Mouse (Mus musculus) liver, embryonic 11.5 days (tissue): ENCODE results near the gene Cep70. TPM values are rescaled to one million over a fixed set of nuclear protein-coding genes. Genes with fewer than 3 reads are reported as not detected.
A peak's percentile ranks its signal among the peaks of the same experiment; 100 is the strongest.

ENCODE experiments used
- ATAC-seq: fragments of 200-750 bp; cut with Nextera tagmentation; replicated peaks from 2 replicates; pipeline ENCODE4 v1.8.0; 2017; ENCODE audit warnings: moderate number of reproducible peaks, mild to moderate bottlenecking, moderate TSS enrichment, moderate library complexity; ENCODE audit not compliant: low FRiP score
- DNase-seq: peaks from one replicate; pipeline ENCODE4 v3.0.0-alpha.2; 2017; ENCODE audit warnings: low spot score
- H3K27ac ChIP-seq: fragments of 300-500 bp; sonication (generic); 2 replicates; pipeline ENCODE4 v1.5.1; 2014; ENCODE audit warnings: mild to moderate bottlenecking, low read depth, low read length, control low read depth
- H3K27me3 ChIP-seq: fragments of 300-500 bp; sonication (generic); replicated peaks from 2 replicates; pipeline ENCODE4 v1.6.1; 2014; ENCODE audit warnings: low read length, mixed read lengths; ENCODE audit not compliant: control insufficient read depth, insufficient read depth
- H3K36me3 ChIP-seq: fragments of 300-500 bp; sonication (generic); 2 replicates; pipeline ENCODE4 v1.6.1; 2014; ENCODE audit warnings: mild to moderate bottlenecking, low read length, moderate library complexity, mixed read lengths; ENCODE audit not compliant: control insufficient read depth, insufficient read depth
- H3K4me1 ChIP-seq: fragments of 300-500 bp; sonication (generic); replicated peaks from 2 replicates; pipeline ENCODE4 v1.6.1; 2014; ENCODE audit warnings: low read length, mixed read lengths; ENCODE audit not compliant: control insufficient read depth, insufficient read depth
- H3K4me2 ChIP-seq: fragments of 300-500 bp; sonication (generic); 2 replicates; pipeline ENCODE4 v1.6.1; 2014; ENCODE audit warnings: mild to moderate bottlenecking, control low read depth, moderate library complexity
- H3K4me3 ChIP-seq: fragments of 300-500 bp; sonication (generic); 2 replicates; pipeline ENCODE4 v1.5.1; 2014; ENCODE audit warnings: low read depth, low read length, control low read depth
- H3K9ac ChIP-seq: fragments of 300-500 bp; sonication (generic); 2 replicates; pipeline ENCODE4 v1.6.1; 2014; ENCODE audit warnings: low read depth, low read length, control low read depth
- H3K9me3 ChIP-seq: fragments of 300-500 bp; sonication (generic); 2 replicates; pipeline ENCODE4 v1.6.1; 2016; ENCODE audit warnings: low read length, inconsistent platforms, mixed read lengths; ENCODE audit not compliant: control insufficient read depth
- WGBS: fragments of 180-500 bp; shearing (Covaris S2); extraction: QIAGEN DNeasy Blood & Tissue Kit; methylation state at CpG from one replicate; pipeline ENCODE4 v1.1.7; 2014; 5-methylcytosine and 5-hydroxymethylcytosine counted together
- polyA plus RNA-seq: library from polyadenylated mRNA; unstranded; fragments of >200 nt; fragmentation: Nextera tagmentation; extraction: Ambion mirVana; gene quantifications from 2 replicates; pipeline ENCODE4 v1.2.1, GENCODE M21; 2014

Cep70 gene
- polyA plus RNA-seq: 45.8 and 49.9 TPM in 2 replicates

DNA sequence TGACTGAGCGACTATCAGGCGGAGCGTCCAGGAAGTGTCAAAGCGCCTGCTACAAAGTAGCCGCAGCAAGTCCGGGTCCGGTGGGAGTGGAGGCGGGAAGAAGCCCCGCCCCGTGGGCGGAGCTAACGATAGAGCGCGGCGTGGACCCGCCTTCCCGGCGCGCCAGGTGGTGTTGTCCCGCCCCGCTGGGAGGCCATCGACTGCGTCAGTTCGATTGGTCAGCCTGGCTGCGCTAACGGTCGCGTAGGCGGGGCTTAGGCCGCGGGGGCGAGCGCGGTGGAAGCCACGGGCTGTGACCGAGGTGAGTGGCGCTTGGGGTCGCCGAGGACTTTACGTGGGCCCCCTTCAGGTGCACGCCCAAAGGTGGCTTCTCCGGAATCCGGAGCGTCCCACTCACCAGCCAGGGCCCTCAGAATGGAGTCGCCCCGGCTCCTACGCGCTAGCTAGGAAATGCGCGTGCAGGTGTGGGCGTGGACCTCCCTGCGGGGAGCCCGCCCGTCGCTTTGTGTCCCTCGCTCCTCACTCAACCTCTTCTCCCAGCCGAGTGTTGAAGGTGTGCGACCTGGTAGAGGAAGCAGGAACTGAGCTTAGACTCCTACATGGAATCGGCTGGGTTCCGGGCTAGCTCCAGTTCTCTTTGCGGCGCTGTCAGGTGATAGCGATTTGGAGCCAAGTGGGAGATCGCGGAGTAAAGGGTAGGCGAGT lies at the start of gene Cep70:
Cep70 (plus strand) TSS at position 178 of the 705 bp plus-strand sequence.
- peaks cover 6% of the 10 kb centered on the region; the same call in 1 of the 2 replicates for H3K36me3 ChIP-seq
- H3K9ac ChIP-seq: peak within 1 kb of the TSS; percentile 83
- DNase-seq: peak; percentile 94
- H3K4me3 ChIP-seq: peak within 1 kb of the TSS; percentile 81
- peak within 1 kb of the TSS; percentile 72 for H3K4me2 ChIP-seq
- H3K4me1 ChIP-seq: peaks cover 22% of the 10 kb centered on the region
- no peaks in the 10 kb centered on the region for H3K27me3 ChIP-seq
- ATAC-seq: peak; percentile 88
- H3K9me3 ChIP-seq: no peaks in the 10 kb centered on the region
- WGBS: under 1% methylated on average over 66 of the region's 66 CpGs
- H3K27ac ChIP-seq: peak within 1 kb of the TSS; percentile 99

- no peak overlapping the region for H3K4me3 ChIP-seq
- no peak overlapping the region for H3K27ac ChIP-seq
- H3K36me3 ChIP-seq: no peaks in the 10 kb centered on the region
- no peak overlapping the region for H3K4me2 ChIP-seq
- ATAC-seq (no peak), DNase-seq (no peak)
- H3K9me3 ChIP-seq: no peaks in the 10 kb centered on the region
- H3K4me1 ChIP-seq: no peaks in the 10 kb centered on the region
- H3K27me3 ChIP-seq: no peaks in the 10 kb centered on the region
- H3K9ac ChIP-seq: no peak overlapping the region
- WGBS: 40% methylated on average over 2 of the region's 2 CpGs
These were observed 30.5 kb upstream of the Cep70 start for GRCm38 (mm10) chr9:99212643-99213042.

DNA sequence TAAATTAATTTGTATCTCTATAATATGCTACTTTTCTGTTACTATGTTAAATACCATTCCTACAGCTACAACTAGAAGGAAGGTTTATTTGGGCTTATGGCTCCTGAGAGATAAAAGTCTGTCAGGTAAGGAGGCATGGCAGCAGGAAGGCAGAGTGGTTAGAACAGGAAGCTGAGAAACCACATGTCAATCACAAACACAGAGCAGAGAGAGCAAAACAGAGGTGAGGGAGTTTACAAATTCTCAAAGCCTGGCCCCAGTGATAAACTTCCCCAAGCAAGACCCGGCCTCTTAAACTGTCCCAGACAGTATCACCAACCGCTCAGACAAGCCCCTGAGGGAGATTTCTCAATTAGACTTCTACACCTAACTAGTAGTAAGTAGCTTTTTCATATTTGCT lies 27.0 kb upstream of the Cep70 start:
- Histone ChIP-seq H3K4me2 (no peak overlapping the region), H3K9ac (no peak overlapping the region), H3K4me3 (no peak overlapping the region), H3K4me1 (no peaks in the 10 kb centered on the region), H3K27me3 (no peaks in the 10 kb centered on the region), H3K9me3 (no peaks in the 10 kb centered on the region), H3K27ac (no peak overlapping the region), H3K36me3 (no peaks in the 10 kb centered on the region)
- ATAC-seq (no peak), DNase-seq (no peak)
- 17% methylated on average over 2 of the region's 2 CpGs for WGBS

DNA sequence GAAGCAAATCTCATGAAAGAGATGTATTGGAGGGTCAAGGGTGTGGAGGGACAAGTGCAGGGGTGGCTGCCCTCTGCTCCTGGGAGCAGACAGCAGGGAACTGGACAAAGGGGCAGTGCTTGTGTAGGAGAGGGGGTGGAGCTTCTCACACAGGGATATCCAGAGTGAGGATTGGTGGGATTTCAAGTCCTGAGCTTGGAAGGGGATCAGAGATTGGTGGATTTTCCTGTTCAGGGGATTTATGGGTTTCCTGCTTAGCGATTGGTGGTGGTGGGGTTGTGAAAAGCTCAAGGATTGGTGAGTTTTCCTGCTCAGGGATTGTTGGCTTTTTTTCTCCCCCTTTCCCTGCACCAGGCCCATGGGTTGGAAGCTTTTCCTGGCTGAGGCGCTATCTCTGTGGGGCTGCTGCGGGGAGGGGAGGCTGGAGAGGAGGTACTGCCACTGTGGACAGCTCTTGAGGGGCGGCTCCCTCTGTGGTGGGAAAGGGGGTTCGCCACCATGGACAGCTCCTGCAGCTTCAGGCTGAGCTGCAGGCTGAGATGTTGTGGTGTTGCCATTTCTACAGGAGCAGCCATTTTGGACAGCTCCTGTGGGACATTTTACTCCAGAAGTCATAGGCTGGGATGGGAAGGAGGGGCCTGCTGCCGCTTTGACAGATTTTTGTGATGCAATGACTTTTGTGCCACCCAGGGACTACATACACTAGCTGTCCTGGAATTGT lies 25.0 kb upstream of the Cep70 start:
- no peak overlapping the region for H3K4me2 ChIP-seq
- no peak overlapping the region for H3K9ac ChIP-seq
- peak; percentile 80 for DNase-seq
- ATAC-seq: peak; percentile 78
- H3K9me3 ChIP-seq: no peaks in the 10 kb centered on the region
- WGBS: 19% methylated on average over 6 of the region's 6 CpGs
- no peak overlapping the region for H3K4me3 ChIP-seq
- H3K4me1 ChIP-seq: no peaks in the 10 kb centered on the region
- H3K36me3 ChIP-seq: no peaks in the 10 kb centered on the region
- H3K27ac ChIP-seq: no peak overlapping the region
- no peaks in the 10 kb centered on the region for H3K27me3 ChIP-seq

- Histone ChIP-seq H3K4me2 (no peak overlapping the region), H3K9ac (no peak overlapping the region), H3K27ac (no peak overlapping the region), H3K4me3 (no peak overlapping the region), H3K27me3 (no peaks in the 10 kb centered on the region), H3K4me1 (no peaks in the 10 kb centered on the region), H3K9me3 (no peaks in the 10 kb centered on the region), H3K36me3 (no peaks in the 10 kb centered on the region)
- no peak for DNase-seq
- no peak for ATAC-seq
- 39% methylated on average over 4 of the region's 4 CpGs for WGBS
These were observed 21.5 kb upstream of the Cep70 start for GRCm38 (mm10) chr9:99221636-99222035.

DNA sequence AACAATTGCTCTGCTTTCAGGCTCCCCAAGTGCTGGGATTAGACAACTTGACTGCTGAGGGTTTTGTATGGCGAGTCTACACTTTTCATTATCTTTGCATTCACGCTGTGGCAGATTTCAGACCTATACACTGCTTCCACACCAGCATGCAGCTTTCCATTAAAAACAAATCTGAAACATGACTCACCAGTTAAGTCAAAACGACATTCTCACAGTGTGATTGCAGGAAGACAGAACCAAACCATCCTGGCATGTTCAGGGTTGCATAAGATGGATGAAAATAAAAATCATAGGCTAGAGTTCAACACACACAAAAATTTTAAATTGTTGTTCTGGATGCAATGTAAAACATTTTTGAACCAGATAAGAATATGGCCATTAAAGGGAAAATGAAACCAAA lies 18.6 kb upstream of the Cep70 start:
- ATAC-seq: no peak
- H3K9ac ChIP-seq: no peak overlapping the region
- no peak overlapping the region for H3K4me2 ChIP-seq
- no peak overlapping the region for H3K27ac ChIP-seq
- no peaks in the 10 kb centered on the region for H3K36me3 ChIP-seq
- no peak for DNase-seq
- H3K4me1 ChIP-seq: no peaks in the 10 kb centered on the region
- WGBS: 59% methylated on average over 3 of the region's 3 CpGs
- H3K27me3 ChIP-seq: no peaks in the 10 kb centered on the region
- H3K9me3 ChIP-seq: no peaks in the 10 kb centered on the region
- no peak overlapping the region for H3K4me3 ChIP-seq

DNA sequence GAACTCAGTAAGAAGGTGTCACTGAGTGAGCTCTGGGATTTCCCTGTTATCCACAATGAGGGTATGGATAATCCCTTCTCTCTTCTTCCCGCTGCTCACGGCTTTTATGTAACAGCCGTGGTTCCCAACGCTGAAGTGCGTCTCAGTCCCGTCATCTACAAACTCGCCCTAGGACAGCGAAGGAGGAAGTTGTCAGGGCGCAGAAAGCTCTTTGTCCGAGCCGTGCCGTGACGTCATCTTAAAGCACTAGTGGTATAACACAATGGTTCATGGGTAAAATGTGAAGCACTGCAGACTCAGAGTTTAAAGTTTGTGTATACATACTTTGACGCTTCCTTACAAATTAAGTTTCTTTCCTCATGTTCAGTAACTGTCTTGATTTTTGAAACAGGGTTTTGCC lies 13.7 kb upstream of the Cep70 start:
- DNase-seq: no peak
- H3K36me3 ChIP-seq: no peaks in the 10 kb centered on the region

DNA sequence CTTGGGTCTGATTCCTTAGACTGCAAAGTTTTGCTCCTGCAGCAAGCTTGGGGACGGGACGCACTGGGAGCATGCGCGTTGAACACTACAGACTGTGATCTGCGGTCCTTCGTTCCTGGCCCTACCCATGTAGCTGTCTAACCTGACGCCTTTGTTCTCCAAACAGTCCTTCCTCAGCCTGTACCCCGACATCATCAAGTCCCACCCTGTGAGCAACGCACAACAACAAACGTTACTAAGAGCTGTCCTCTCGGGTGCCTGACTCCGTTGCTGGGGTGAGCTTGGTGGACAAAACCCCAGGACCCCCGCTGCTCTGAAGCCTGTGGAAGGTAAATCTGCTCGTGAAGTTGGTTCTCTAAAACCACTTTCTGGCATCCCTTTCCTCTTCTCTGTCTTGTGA lies 6.0 kb upstream of the Cep70 start, which contains the start of gene Faiml:
Faiml (minus strand) TSS at position 101 of the 400 bp plus-strand sequence.
- WGBS: 87% methylated on average over 14 of the region's 14 CpGs
- Histone ChIP-seq H3K4me1 (0 out of 2 replicates have a peak, but pooled peaks cover 2% of the 10 kb centered on the region), H3K27me3 (no peaks in the 10 kb centered on the region), H3K36me3 (no peaks in the 10 kb centered on the region), H3K9ac (no peak within 1 kb of the TSS), H3K9me3 (no peaks in the 10 kb centered on the region), H3K4me3 (no peak within 1 kb of the TSS), H3K27ac (no peak within 1 kb of the TSS), H3K4me2 (no peak within 1 kb of the TSS)
- DNase-seq: no peak
- ATAC-seq: no peak

More for the DNA sequence above, 13.7 kb upstream of the Cep70 start:
- no peaks in the 10 kb centered on the region for H3K9me3 ChIP-seq
- 75% methylated on average over 14 of the region's 14 CpGs for WGBS
- no peak overlapping the region for H3K27ac ChIP-seq
- H3K4me2 ChIP-seq: 0 out of 2 replicates have a peak overlapping the region, but pooled peaks have one; percentile 9
- H3K4me3 ChIP-seq: no peak overlapping the region
- H3K4me1 ChIP-seq: no peaks in the 10 kb centered on the region
- no peaks in the 10 kb centered on the region for H3K27me3 ChIP-seq
- no peak for ATAC-seq
- H3K9ac ChIP-seq: no peak overlapping the region
